Comparison of ENCODE assay signal across 15 mouse cellular contexts in genomic region chr1:189315896-189316295, GRCm38 (mm10).
DNase-seq lines count a peak whose midpoint lies in the region; ATAC-seq and TF ChIP-seq lines count a peak whose summit lies in the region.
"Had no signal": no experiment of that assay in that cellular context is flagged by ENCODE, and none has a peak within 500 bp of the region (broad histone marks: within the 10 kb centered on the region; RNA-seq: fewer than 3 reads in every experiment).

No protein-coding gene starts in this region.

- no peak overlapping the region for H3K27ac ChIP-seq in heart, adult 2 months
- H3K27ac ChIP-seq in liver, postnatal 0 days (ENCODE audit: low read depth) = no peak overlapping the region
- no peak overlapping the region for H3K27ac ChIP-seq in liver, embryonic 12.5 days
- H3K27ac ChIP-seq: embryonic facial prominence, embryonic 13.5 days; hindbrain, embryonic 13.5 days had no signal

- DNase-seq in heart, adult 2 months = no peak
- no peak for DNase-seq in heart, postnatal 25 days (ENCODE audit: low spot score)
- DNase-seq in liver, postnatal 0 days = no peak
- peak; percentile 8 for DNase-seq in ES-CJ7 (ENCODE audit: low read depth, low spot score)
- DNase-seq in retina, embryonic 14.5 days (ENCODE audit: low spot score) = peak; percentile 44
- DNase-seq in left cerebral cortex, postnatal 10 days (ENCODE audit: extremely low spot score in 1 of 2, low spot score in 2 of 2) = no peak
- DNase-seq: adrenal gland, postnatal 10 days; cerebellum, adult 9-10 months; gastrocnemius, postnatal 25 days; kidney, adult 8-10 months had no signal

- no peak overlapping the region for H3K9ac ChIP-seq in heart, adult 2 months (ENCODE audit: low read depth, low read length)
- no peak overlapping the region for H3K9ac ChIP-seq in liver, postnatal 0 days (replicated peaks)
- H3K9ac ChIP-seq in liver, embryonic 12.5 days = no peak overlapping the region
- H3K9ac ChIP-seq: embryonic facial prominence, embryonic 13.5 days; heart, embryonic 12.5 days; hindbrain, embryonic 13.5 days had no signal

- ATAC-seq in liver, postnatal 0 days = no peak
- no peak for ATAC-seq in liver, embryonic 12.5 days

- peak; percentile 51 for TF ChIP-seq CTCF in heart, adult 2 months (IDR thresholded peaks at IDR 0.05)
- peak; percentile 37 for TF ChIP-seq CTCF in liver, postnatal 0 days (IDR thresholded peaks at IDR 0.05; ENCODE audit: low read depth)

- WGBS in heart, adult 2 months = 58% methylated on average over 2 of the region's 2 CpGs
- 42% methylated on average over 2 of the region's 2 CpGs for WGBS in liver, postnatal 0 days (ENCODE audit: insufficient replicate concordance)
- WGBS in liver, embryonic 12.5 days (ENCODE audit: insufficient replicate concordance) = 41% methylated on average over 2 of the region's 2 CpGs

- no peak overlapping the region for H3K4me2 ChIP-seq in liver, postnatal 0 days (ENCODE audit: low read depth, low read length)
- no peak overlapping the region for H3K4me2 ChIP-seq in liver, embryonic 12.5 days
- H3K4me2 ChIP-seq: embryonic facial prominence, embryonic 13.5 days; heart, embryonic 12.5 days; hindbrain, embryonic 13.5 days had no signal

- H3K9me3 ChIP-seq in liver, postnatal 0 days (ENCODE audit: low read length) = no peaks in the 10 kb centered on the region
- no peaks in the 10 kb centered on the region for H3K9me3 ChIP-seq in liver, embryonic 12.5 days (replicated peaks)
- H3K9me3 ChIP-seq: embryonic facial prominence, embryonic 13.5 days; heart, embryonic 12.5 days; hindbrain, embryonic 13.5 days had no signal

- no peak overlapping the region for H3K4me3 ChIP-seq in heart, adult 2 months
- H3K4me3 ChIP-seq in liver, postnatal 0 days (ENCODE audit: low read depth, low read length) = no peak overlapping the region
- H3K4me3 ChIP-seq in liver, embryonic 12.5 days = no peak overlapping the region
- H3K4me3 ChIP-seq: embryonic facial prominence, embryonic 13.5 days; heart, embryonic 12.5 days; hindbrain, embryonic 13.5 days; megakaryocyte, embryonic 14.5 days had no signal

- no peaks in the 10 kb centered on the region; the same call in 1 of the 2 replicates for H3K27me3 ChIP-seq in heart, adult 2 months (ENCODE audit: control insufficient read depth, insufficient read depth, low read length)
- H3K27me3 ChIP-seq in liver, postnatal 0 days (ENCODE audit: insufficient read depth, low read length) = no peaks in the 10 kb centered on the region
- no peaks in the 10 kb centered on the region for H3K27me3 ChIP-seq in liver, embryonic 12.5 days (replicated peaks)
- H3K27me3 ChIP-seq: embryonic facial prominence, embryonic 13.5 days; heart, embryonic 12.5 days; hindbrain, embryonic 13.5 days; megakaryocyte, embryonic 14.5 days had no signal

- no peaks in the 10 kb centered on the region; the same call in 1 of the 2 replicates for H3K79me2 ChIP-seq in heart, adult 2 months (replicated peaks; ENCODE audit: control insufficient read depth, insufficient read depth, low read length)

- intact Hi-C loops in heart, adult 2 months (cut with DNase I) = no loop called here
- intact Hi-C loops in heart, postnatal 25 days (cut with DNase I) = loop anchor here (10.0 kb wide), 1 partner anchor 259 kb away; no protein-coding TSS in a partner anchor
- intact Hi-C loops in left cerebral cortex, postnatal 10 days (cut with DNase I) = no loop called here

- TF ChIP-seq POLR2A in heart, adult 2 months (IDR thresholded peaks at IDR 0.05; ENCODE audit: insufficient read depth, low read depth, low read length) = no peak

- no peaks in the 10 kb centered on the region for H3K4me1 ChIP-seq in heart, adult 2 months (ENCODE audit: control insufficient read depth, insufficient read depth, low read length)
- H3K4me1 ChIP-seq in liver, postnatal 0 days (ENCODE audit: insufficient read depth) = no peaks in the 10 kb centered on the region
- no peaks in the 10 kb centered on the region for H3K4me1 ChIP-seq in liver, embryonic 12.5 days
- H3K4me1 ChIP-seq: embryonic facial prominence, embryonic 13.5 days; hindbrain, embryonic 13.5 days; megakaryocyte, embryonic 14.5 days had no signal

- no peaks in the 10 kb centered on the region for H3K36me3 ChIP-seq in heart, adult 2 months (ENCODE audit: control insufficient read depth, insufficient read depth, low read length)
- H3K36me3 ChIP-seq in liver, postnatal 0 days (replicated peaks; ENCODE audit: insufficient read depth, low read length) = no peaks in the 10 kb centered on the region
- H3K36me3 ChIP-seq in liver, embryonic 12.5 days = no peaks in the 10 kb centered on the region
- H3K36me3 ChIP-seq: embryonic facial prominence, embryonic 13.5 days; heart, embryonic 12.5 days; hindbrain, embryonic 13.5 days had no signal

- TF ChIP-seq EP300 in heart, adult 2 months (IDR thresholded peaks at IDR 0.05; ENCODE audit: insufficient read depth, low read depth, low read length) = no peak
- TF ChIP-seq EP300 in liver, postnatal 0 days (IDR thresholded peaks at IDR 0.05; ENCODE audit: low read depth) = no peak

Comparison
In these comparisons a context has a peak if more than half of its experiments do, and no peak if none do; other contexts are left out.
1. DNase-seq: peak in ES-CJ7 (single experiment) and retina, embryonic 14.5 days (single experiment); none in heart, adult 2 months (0 of 2), heart, postnatal 25 days (single experiment), liver, postnatal 0 days (single experiment) and left cerebral cortex, postnatal 10 days (0 of 2).